Mouse (Mus musculus) brain, embryonic 14.5 days (tissue): ENCODE results near the gene Jag2.

Source experiments
- CTCF ChIP-seq: fragments of 200-500 bp; IDR thresholded peaks from 2 replicates; pipeline ENCODE4 v1.5.1; 2012; ENCODE audit warnings: inconsistent platforms, mild to moderate bottlenecking, moderate library complexity, borderline replicate concordance; ENCODE audit not compliant: insufficient read depth, insufficient read length; ENCODE audit errors: extremely low read depth
- POLR2A ChIP-seq: fragments of 200-500 bp; IDR thresholded peaks from 2 replicates; pipeline ENCODE4 v1.6.1; 2012; ENCODE audit warnings: mild to moderate bottlenecking, inconsistent platforms, borderline replicate concordance; ENCODE audit not compliant: poor library complexity, insufficient read depth, insufficient read length, severe bottlenecking; ENCODE audit errors: extremely low read depth

DNA sequence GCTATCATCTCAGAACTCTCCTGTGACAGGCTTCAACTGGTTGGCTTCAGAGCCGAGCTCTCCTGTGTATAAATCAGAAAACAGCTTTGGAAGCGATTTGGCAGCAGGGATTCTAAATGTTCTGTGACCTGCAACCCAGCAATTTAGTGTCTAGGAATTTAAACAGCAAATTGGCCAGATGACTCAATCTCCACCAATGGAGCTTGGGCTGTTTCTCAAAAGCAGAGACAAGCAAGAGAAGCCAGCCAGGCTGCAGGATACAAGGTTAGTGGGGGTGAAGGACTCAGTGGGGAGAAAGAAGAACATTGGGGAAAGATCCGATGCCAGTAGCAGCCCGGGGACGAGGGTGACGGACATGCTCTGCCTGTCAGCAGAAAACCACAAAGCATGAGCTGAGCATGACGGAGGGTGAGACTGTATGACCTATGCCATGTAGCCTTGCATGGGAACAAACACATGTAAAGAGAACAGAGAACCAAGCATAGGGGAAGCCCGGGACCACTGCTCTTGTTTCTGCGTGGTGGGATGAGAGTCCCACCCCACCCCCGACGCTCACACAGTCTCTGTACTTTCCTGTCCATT lies 35.2 kb downstream of the Jag2 start:
- TF ChIP-seq POLR2A (no peak), CTCF (no peak)
